Mouse (Mus musculus): ENCODE measurements around the gene Fez2.

- no peak for TF ChIP-seq CTCF (IDR thresholded peaks at IDR 0.05; ENCODE audit: low read depth)
- no peak for TF ChIP-seq EP300 (optimal IDR thresholded peaks at IDR 0.05)
Measured at GRCm38 (mm10) chr17:78388101-78388847, 29.7 kb downstream of the Fez2 start.

Data from stomach, postnatal 0 days (tissue).